Mouse (Mus musculus): ENCODE data around the gene Samm50.

- no peak for TF ChIP-seq POLR2A (IDR thresholded peaks at IDR 0.05; ENCODE audit: insufficient read depth, low read depth, low read length)
- TF ChIP-seq CTCF (IDR thresholded peaks at IDR 0.05; ENCODE audit: insufficient read depth, low read depth, low read length), result no peak
These were observed 66.7 kb downstream of the Samm50 start for GRCm38 (mm10) chr15:84258602-84259355.
